Mouse (Mus musculus): Measurements from ENCODE around the gene Whrn. TPM values are rescaled to one million over a fixed set of nuclear protein-coding genes. Genes with fewer than 3 reads are reported as not detected.
A peak's percentile ranks its signal among the peaks of the same experiment; 100 is the strongest.

Whrn gene
- total RNA-seq, 2 experiments from 2014 or later, result 0.84 TPM; not detected in 1

- ATAC-seq (replicated peaks; ENCODE audit: low FRiP score, poor library complexity, severe bottlenecking), result peak; percentile 65; the same call in 1 of the 2 replicates
Observed at GRCm38 (mm10) chr4:63417318-63417957, 78.4 kb downstream of the Whrn start.

DNA sequence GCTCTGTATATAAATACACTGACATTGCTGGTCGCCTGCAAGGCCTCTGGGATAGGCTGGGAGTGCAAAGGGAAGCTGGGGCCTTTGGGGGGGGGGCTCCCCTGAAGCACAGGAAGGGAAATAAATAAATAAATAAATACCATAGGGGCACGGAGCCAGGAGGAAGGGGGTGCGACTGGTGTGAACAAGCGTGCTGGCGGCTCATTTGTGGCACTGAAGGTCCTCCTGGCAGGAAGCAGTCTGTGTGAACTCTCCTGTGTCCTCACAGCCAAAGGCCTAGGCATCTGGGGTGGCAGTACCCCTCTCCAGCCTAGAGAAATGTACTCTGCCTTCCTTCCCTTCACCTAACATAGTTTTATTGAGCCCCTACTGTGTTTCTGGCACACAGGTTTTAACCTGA lies 80.8 kb downstream of the Whrn start:
- no peak for ATAC-seq (replicated peaks; ENCODE audit: low FRiP score, poor library complexity, severe bottlenecking)

DNA sequence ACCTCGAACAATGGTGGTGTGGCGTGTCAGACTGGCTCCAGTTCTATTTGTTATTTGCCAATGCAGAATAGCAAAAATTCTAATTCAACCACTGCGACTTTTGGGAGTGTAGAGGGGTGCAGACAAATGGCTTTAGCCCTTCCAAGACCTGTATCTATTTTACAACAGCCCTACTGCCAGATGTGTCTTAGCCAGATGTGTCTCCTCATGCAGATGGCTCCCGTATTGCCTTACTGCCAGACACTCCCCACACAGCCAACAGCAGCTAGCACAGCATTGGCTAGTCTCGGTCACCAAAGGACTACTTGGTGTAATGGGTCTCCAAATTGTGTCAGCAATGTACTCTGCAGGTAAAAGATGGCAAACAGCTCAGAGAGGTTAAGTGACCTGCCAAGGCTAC lies 84.6 kb downstream of the Whrn start:
- ATAC-seq (replicated peaks; ENCODE audit: low FRiP score, poor library complexity, severe bottlenecking), result no peak

GRCm38 (mm10) chr4:63410583-63410934 lies 85.2 kb downstream of the Whrn start:
- peak; percentile 82 for ATAC-seq (replicated peaks; ENCODE audit: low FRiP score, poor library complexity, severe bottlenecking)

DNA sequence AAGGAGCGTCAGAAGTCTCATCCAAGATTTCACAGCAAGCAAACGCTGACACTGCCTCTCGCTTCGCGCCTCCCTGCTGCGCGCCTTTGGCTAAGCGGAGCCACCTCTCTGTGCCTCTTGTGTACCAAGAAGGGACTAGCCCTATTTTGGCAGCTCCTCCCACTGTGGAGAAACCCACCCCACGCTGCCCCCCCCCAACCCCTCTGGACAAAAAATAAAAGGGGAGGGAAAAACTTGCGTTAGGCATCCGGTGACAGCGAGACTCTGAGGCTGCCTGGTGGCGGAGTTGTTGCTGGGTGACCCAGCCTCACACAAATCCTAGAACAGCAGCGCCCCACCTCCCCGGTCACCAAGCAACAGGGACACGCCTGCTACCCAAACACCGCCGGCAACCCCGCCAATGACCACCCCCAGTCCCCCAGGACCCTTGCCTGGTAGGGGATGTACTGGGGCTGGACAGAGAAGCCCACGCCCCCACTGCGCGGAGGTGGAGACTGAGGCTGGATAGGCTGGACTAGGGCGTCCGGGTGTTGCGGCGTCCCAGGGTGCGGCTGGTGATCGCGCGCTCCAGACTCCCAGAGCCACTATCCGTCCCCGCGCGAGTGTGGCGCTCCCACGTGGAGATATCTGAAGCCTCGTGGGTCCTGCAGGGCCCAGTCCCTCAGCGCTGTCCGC lies 85.7 kb downstream of the Whrn start:
- peak; percentile 58 for ATAC-seq (replicated peaks; ENCODE audit: low FRiP score, poor library complexity, severe bottlenecking)

GRCm38 (mm10) chr4:63409317-63409907 lies 86.4 kb downstream of the Whrn start:
- ATAC-seq (replicated peaks; ENCODE audit: low FRiP score, poor library complexity, severe bottlenecking), result no peak

GRCm38 (mm10) chr4:63408649-63409048 lies 87.1 kb downstream of the Whrn start:
- peak; percentile 63 for ATAC-seq (replicated peaks; ENCODE audit: low FRiP score, poor library complexity, severe bottlenecking)

GRCm38 (mm10) chr4:63408247-63408646 lies 87.5 kb downstream of the Whrn start:
- no peak for ATAC-seq (replicated peaks; ENCODE audit: low FRiP score, poor library complexity, severe bottlenecking)

- ATAC-seq (replicated peaks; ENCODE audit: low FRiP score, poor library complexity, severe bottlenecking), result no peak
Observed at GRCm38 (mm10) chr4:63405683-63406082, 90.1 kb downstream of the Whrn start.

- no peak for ATAC-seq (replicated peaks; ENCODE audit: low FRiP score, poor library complexity, severe bottlenecking)
Observed at GRCm38 (mm10) chr4:63405051-63405450, 90.7 kb downstream of the Whrn start.

- no peak for ATAC-seq (replicated peaks; ENCODE audit: low FRiP score, poor library complexity, severe bottlenecking)
Observed at GRCm38 (mm10) chr4:63404205-63404604, 91.6 kb downstream of the Whrn start.

DNA sequence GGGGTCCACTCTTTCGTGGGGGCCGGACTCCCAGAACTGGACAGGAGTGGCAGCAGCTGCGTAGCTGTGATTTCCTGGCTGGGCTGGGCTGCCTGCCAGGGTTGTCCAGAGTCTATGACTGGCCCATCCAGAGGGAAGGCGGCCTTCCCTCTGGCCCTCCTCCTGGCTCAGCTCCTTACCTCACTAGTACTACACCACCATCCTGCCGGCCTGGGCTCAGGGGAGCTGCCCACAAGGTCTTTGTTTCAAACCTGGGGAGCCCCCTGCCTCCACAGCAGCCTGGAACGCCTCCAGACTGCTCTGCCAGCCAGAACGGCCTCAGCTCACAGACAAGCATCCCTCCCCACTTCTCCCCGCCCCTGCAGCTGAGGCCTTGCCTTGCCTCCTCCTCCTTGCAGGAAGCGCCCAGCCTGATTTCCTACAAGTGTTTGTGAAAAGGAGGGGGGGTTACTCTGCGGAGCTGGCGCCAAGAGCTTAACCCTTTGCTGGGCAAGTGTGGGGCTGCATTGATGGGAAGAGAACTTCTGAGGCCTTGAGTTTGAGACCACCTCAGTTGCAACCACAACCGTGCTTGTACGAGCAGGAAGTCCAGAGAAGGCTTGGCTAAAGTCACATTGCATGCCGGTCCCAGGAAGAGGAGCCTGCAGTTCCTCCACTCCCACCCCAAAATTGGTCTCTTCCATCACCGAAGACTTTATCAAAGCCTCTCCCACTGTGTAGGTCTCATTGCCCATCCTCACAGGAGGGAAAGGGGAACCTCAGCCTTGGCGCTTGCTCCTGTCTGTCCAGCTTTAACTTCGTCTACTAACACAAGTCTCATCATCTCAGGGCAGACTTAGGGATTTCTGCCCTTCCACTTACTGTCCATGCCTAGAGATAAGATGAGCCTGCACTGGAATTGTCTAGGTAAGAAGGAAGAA lies 92.5 kb downstream of the Whrn start, which contains the start of gene Akna:
TSS of gene Akna (minus strand) at position 315 of the 920 bp plus-strand sequence.
- ATAC-seq (replicated peaks; ENCODE audit: low FRiP score, poor library complexity, severe bottlenecking), result peak; percentile 46

DNA sequence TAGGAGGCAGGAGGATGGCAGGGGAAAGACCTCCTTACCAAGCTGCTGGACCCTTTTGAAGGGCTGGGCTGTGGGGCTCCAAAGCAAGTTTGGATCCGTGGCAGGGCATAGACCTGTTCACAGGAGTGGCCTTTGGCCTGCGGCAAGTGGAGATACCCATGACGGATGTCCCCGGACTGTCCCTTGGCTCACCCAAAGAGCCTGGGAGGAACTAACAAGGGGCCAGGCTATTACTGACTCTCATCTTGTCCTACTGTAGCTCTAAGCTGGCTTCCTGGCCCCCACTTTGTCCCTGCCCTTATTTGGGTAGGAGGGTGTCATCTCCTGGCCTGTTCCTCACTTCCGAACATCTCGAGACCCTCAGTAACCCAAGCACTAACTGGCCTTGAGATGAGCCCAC lies 93.2 kb downstream of the Whrn start:
- ATAC-seq (replicated peaks; ENCODE audit: low FRiP score, poor library complexity, severe bottlenecking), result no peak

DNA sequence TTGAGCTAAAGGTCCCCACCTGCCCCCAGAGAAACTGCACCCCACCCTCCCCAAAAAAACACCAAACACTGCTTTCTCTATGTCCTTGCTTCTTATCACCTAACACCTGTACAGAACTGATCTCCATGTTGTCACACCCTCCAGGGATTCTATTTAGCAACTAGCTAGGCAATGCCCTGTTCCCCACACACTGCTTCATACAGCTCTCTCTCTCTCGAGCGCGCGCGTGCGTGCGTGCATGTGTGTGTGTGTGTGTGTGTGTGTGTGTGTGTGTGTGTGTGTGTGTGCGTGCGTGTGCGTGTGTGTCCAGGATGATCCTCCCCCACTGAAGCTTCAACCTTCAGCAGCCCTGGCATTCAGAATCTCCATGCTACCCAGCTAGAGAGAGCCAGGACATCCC lies 93.7 kb downstream of the Whrn start:
- peak; percentile 53 for ATAC-seq (replicated peaks; ENCODE audit: low FRiP score, poor library complexity, severe bottlenecking)

DNA sequence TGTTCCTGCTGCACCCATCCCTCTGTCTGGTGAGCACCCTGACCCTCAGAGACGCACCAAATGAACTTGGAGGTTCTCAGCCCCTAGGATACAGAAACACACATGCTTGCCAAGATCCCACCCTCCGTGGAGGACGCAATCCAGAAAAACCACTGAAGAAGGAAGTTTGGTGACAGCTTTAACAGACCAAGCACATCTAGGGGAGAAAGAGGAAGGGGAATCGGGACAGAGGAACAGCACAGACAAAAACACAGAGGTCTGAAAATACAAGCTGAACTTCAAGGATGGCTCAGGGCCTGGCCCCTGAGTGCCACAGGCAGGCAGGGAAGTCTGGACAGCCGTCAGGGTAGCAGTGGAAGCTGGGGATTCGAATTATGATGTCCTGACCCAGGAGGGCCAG lies 94.2 kb downstream of the Whrn start:
- ATAC-seq (replicated peaks; ENCODE audit: low FRiP score, poor library complexity, severe bottlenecking), result no peak

- ATAC-seq (replicated peaks; ENCODE audit: low FRiP score, poor library complexity, severe bottlenecking), result no peak
Observed at GRCm38 (mm10) chr4:63400541-63401306, 95.1 kb downstream of the Whrn start.

DNA sequence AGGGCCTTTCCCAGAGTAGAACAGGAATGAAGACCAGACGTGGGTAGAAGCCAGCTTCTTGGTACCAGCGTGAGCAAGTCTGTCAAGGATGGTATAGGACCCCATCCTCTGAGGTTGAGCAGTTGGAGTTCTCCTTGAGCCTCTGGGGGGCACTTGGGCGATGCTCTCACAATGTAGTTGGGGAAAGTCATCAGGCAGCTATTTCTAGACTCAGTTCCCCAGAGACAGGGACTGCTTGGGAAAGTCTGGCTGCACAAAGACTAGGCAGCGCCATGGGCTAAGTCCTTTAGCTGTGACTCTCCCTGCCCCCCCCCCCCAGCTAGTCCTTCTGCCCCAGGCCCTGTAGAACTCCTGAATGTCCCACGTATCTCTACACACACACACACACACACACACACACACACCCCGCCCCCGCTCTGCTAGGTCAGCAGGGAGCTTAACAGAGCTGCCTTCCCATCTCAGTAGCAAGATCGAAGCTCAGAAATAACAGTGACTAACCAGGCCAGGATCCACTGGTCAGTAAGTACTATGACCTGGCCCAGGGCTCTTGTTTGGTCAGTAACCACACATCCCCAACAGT lies 96.0 kb downstream of the Whrn start:
- no peak for ATAC-seq (replicated peaks; ENCODE audit: low FRiP score, poor library complexity, severe bottlenecking)

- no peak for ATAC-seq (replicated peaks; ENCODE audit: low FRiP score, poor library complexity, severe bottlenecking)
Observed at GRCm38 (mm10) chr4:63398854-63399609, 96.8 kb downstream of the Whrn start.

Measured in erythroid progenitor cell, adult 5-6 weeks (primary cell).